Mouse (Mus musculus): Measurements from ENCODE around the gene Fstl4. TPM values are rescaled to one million over a fixed set of nuclear protein-coding genes. Genes with fewer than 3 reads are reported as not detected.

The Fstl4 gene
- polyA plus RNA-seq, 1 experiment from 2014 or later, result 5.7 TPM

DNA sequence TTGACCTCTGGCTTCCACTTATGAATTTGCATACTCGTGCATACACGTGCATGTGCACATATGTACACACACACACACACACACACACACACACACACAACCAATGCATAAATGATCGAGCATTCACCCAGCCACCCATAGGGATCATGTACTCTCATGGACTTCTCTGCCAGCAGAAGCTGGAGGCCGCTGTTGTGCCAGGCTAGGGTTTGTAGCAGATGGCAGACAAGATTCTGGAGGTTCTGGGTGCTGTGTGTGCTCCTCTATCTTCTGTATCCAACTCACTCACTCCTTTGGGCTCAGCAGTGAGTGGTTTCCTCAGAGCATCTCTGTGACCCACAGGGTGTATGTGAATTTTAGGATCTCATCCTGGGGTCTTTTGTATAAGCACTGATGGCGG, 230.3 kb downstream of the Fstl4 start:
- H3K36me3 ChIP-seq (ENCODE audit: control insufficient read depth, insufficient read depth), result no peaks in the 10 kb centered on the region
- TF ChIP-seq CTCF (IDR thresholded peaks at IDR 0.05; ENCODE audit: low read depth), result no peak
- 90% methylated on average over 5 of the region's 5 CpGs for WGBS

DNA sequence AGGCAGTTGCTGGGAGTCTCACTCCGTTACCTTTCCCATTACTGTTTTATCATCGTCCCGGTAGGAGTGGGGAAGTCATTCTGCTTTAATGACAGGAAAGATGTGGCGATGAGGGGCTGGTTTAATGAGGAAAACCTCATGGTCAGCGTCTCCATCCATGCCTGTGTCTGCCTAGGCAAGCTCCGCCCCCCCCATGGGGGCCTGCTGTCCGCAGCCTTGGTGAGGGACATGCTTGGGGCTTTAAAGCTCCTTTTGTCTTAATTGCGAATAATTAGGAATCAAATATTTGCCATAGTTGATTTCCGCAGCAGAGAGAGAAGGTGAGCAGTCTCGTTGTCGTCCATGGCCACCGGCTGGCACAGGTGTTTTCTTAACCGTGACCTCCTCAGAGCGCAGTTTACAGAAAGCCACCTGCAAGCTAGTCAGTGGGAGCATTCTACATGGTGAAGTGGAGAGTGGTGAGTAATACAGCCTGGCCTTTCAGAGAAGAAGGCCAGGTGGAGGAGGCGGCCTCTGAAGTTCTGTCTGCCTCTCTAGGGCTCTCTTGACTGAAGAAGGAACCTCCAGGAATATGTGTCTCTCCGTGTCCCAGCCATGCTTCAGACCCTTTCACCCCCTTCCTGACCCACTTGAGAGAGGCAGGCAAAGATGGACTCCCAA, 232.1 kb downstream of the Fstl4 start:
- 73% methylated on average over 16 of the region's 16 CpGs for WGBS
- no peaks in the 10 kb centered on the region for H3K27me3 ChIP-seq (replicated peaks; ENCODE audit: control insufficient read depth, insufficient read depth, low read length)
- H3K27ac ChIP-seq (ENCODE audit: low read depth, low read length), result no peak overlapping the region
- no peaks in the 10 kb centered on the region for H3K36me3 ChIP-seq (ENCODE audit: control insufficient read depth, insufficient read depth)
- ATAC-seq, result no peak
- TF ChIP-seq CTCF (IDR thresholded peaks at IDR 0.05; ENCODE audit: low read depth), result no peak
- H3K4me3 ChIP-seq (ENCODE audit: low read depth, low read length), result no peak overlapping the region
- no peaks in the 10 kb centered on the region for H3K4me1 ChIP-seq (replicated peaks; ENCODE audit: control insufficient read depth, insufficient read depth, low read length)
- no peak overlapping the region for H3K9ac ChIP-seq (ENCODE audit: low read depth, low read length)
- H3K4me2 ChIP-seq (replicated peaks; ENCODE audit: low read depth), result no peak overlapping the region
- H3K9me3 ChIP-seq (ENCODE audit: control insufficient read depth), result no peaks in the 10 kb centered on the region

More for the DNA sequence above, 230.3 kb downstream of the Fstl4 start:
- Histone ChIP-seq H3K9me3 (ENCODE audit: control insufficient read depth) (no peaks in the 10 kb centered on the region), H3K4me1 (replicated peaks; ENCODE audit: control insufficient read depth, insufficient read depth, low read length) (no peaks in the 10 kb centered on the region), H3K4me3 (ENCODE audit: low read depth, low read length) (no peak overlapping the region), H3K9ac (ENCODE audit: low read depth, low read length) (no peak overlapping the region), H3K4me2 (replicated peaks; ENCODE audit: low read depth) (no peak overlapping the region), H3K27me3 (replicated peaks; ENCODE audit: control insufficient read depth, insufficient read depth, low read length) (no peaks in the 10 kb centered on the region), H3K27ac (ENCODE audit: low read depth, low read length) (no peak overlapping the region)
- ATAC-seq, result no peak

GRCm38 (mm10) chr11:52997421-52997820, 233.0 kb downstream of the Fstl4 start:
- Histone ChIP-seq H3K9ac (ENCODE audit: low read depth, low read length) (no peak overlapping the region), H3K27me3 (replicated peaks; ENCODE audit: control insufficient read depth, insufficient read depth, low read length) (no peaks in the 10 kb centered on the region), H3K27ac (ENCODE audit: low read depth, low read length) (no peak overlapping the region), H3K9me3 (ENCODE audit: control insufficient read depth) (no peaks in the 10 kb centered on the region), H3K4me3 (ENCODE audit: low read depth, low read length) (no peak overlapping the region), H3K4me2 (replicated peaks; ENCODE audit: low read depth) (no peak overlapping the region), H3K4me1 (replicated peaks; ENCODE audit: control insufficient read depth, insufficient read depth, low read length) (no peaks in the 10 kb centered on the region), H3K36me3 (ENCODE audit: control insufficient read depth, insufficient read depth) (no peaks in the 10 kb centered on the region)
- no peak for ATAC-seq
- WGBS, result 26% methylated on average over 4 of the region's 4 CpGs
- no peak for TF ChIP-seq CTCF (IDR thresholded peaks at IDR 0.05; ENCODE audit: low read depth)

DNA sequence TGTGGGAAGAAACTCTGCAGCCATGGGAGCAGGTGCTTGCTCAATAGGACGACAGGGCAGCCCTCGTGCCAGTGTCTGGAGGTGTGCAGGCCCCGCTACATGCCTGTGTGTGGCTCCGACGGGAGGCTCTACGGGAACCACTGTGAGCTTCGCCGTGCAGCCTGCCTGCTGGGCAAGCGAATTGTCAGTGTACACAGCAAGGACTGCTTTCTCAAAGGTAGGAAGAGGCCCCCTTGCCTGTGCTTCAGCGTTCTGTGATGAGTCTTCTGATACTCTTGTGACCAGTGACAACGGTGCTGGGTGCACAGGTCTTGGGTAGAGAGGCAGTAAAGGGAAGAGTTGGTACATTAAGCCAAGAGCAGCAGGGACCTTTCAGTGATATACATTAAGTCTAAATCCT, 235.8 kb downstream of the Fstl4 start:
- H3K9ac ChIP-seq (ENCODE audit: low read depth, low read length), result no peak overlapping the region
- TF ChIP-seq CTCF (IDR thresholded peaks at IDR 0.05; ENCODE audit: low read depth), result no peak
- no peak overlapping the region for H3K4me2 ChIP-seq (replicated peaks; ENCODE audit: low read depth)
- no peak for ATAC-seq
- H3K36me3 ChIP-seq (ENCODE audit: control insufficient read depth, insufficient read depth), result no peaks in the 10 kb centered on the region
- H3K4me1 ChIP-seq (replicated peaks; ENCODE audit: control insufficient read depth, insufficient read depth, low read length), result no peaks in the 10 kb centered on the region
- no peak overlapping the region for H3K4me3 ChIP-seq (ENCODE audit: low read depth, low read length)
- no peak overlapping the region for H3K27ac ChIP-seq (ENCODE audit: low read depth, low read length)
- H3K9me3 ChIP-seq (ENCODE audit: control insufficient read depth), result no peaks in the 10 kb centered on the region
- whole genome bisulfite sequencing, result 87% methylated on average over 11 of the region's 11 CpGs
- H3K27me3 ChIP-seq (replicated peaks; ENCODE audit: control insufficient read depth, insufficient read depth, low read length), result no peaks in the 10 kb centered on the region

- Histone ChIP-seq H3K27ac (ENCODE audit: low read depth, low read length) (no peak overlapping the region), H3K27me3 (replicated peaks; ENCODE audit: control insufficient read depth, insufficient read depth, low read length) (no peaks in the 10 kb centered on the region), H3K9ac (ENCODE audit: low read depth, low read length) (no peak overlapping the region), H3K4me2 (replicated peaks; ENCODE audit: low read depth) (no peak overlapping the region), H3K9me3 (ENCODE audit: control insufficient read depth) (no peaks in the 10 kb centered on the region), H3K4me3 (ENCODE audit: low read depth, low read length) (no peak overlapping the region), H3K36me3 (ENCODE audit: control insufficient read depth, insufficient read depth) (no peaks in the 10 kb centered on the region), H3K4me1 (replicated peaks; ENCODE audit: control insufficient read depth, insufficient read depth, low read length) (no peaks in the 10 kb centered on the region)
- no peak for ATAC-seq
- no peak for TF ChIP-seq CTCF (IDR thresholded peaks at IDR 0.05; ENCODE audit: low read depth)
- 72% methylated on average over 7 of the region's 7 CpGs for WGBS
Observed at GRCm38 (mm10) chr11:53003361-53003760, 238.9 kb downstream of the Fstl4 start.

GRCm38 (mm10) chr11:53003811-53004210, 239.4 kb downstream of the Fstl4 start:
- H3K4me3 ChIP-seq (ENCODE audit: low read depth, low read length), result no peak overlapping the region
- no peak overlapping the region for H3K4me2 ChIP-seq (replicated peaks; ENCODE audit: low read depth)
- no peaks in the 10 kb centered on the region for H3K36me3 ChIP-seq (ENCODE audit: control insufficient read depth, insufficient read depth)
- no peak for TF ChIP-seq CTCF (IDR thresholded peaks at IDR 0.05; ENCODE audit: low read depth)
- no peak overlapping the region for H3K27ac ChIP-seq (ENCODE audit: low read depth, low read length)
- no peak overlapping the region for H3K9ac ChIP-seq (ENCODE audit: low read depth, low read length)
- no peak for ATAC-seq
- H3K27me3 ChIP-seq (replicated peaks; ENCODE audit: control insufficient read depth, insufficient read depth, low read length), result no peaks in the 10 kb centered on the region
- WGBS, result 64% methylated on average over 9 of the region's 9 CpGs
- no peaks in the 10 kb centered on the region for H3K9me3 ChIP-seq (ENCODE audit: control insufficient read depth)
- H3K4me1 ChIP-seq (replicated peaks; ENCODE audit: control insufficient read depth, insufficient read depth, low read length), result no peaks in the 10 kb centered on the region

DNA sequence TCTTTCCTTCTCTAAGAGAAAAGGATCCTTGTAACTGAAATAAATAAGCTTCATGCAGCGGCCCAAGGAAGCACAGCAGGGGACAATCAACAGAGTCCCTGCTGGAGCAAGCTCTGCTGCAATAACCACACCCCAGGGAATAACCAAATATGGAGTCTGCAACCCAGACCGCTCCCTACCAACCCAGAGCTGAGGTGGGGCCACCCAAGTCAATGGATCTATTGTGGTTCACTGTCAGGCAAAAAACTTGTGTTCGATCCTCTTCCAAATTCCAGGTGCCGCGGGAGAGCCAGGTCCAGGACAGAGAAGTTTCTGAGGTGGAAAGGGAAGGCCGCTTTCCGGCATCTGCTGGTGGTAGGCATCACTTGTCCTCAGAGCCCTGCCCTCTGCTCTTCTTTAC, 245.2 kb downstream of the Fstl4 start:
- no peak overlapping the region for H3K9ac ChIP-seq (ENCODE audit: low read depth, low read length)
- ATAC-seq, result no peak
- no peak overlapping the region for H3K27ac ChIP-seq (ENCODE audit: low read depth, low read length)
- no peak overlapping the region for H3K4me3 ChIP-seq (ENCODE audit: low read depth, low read length)
- TF ChIP-seq CTCF (IDR thresholded peaks at IDR 0.05; ENCODE audit: low read depth), result no peak
- H3K4me1 ChIP-seq (replicated peaks; ENCODE audit: control insufficient read depth, insufficient read depth, low read length), result no peaks in the 10 kb centered on the region
- H3K9me3 ChIP-seq (ENCODE audit: control insufficient read depth), result no peaks in the 10 kb centered on the region
- H3K27me3 ChIP-seq (replicated peaks; ENCODE audit: control insufficient read depth, insufficient read depth, low read length), result no peaks in the 10 kb centered on the region
- H3K4me2 ChIP-seq (replicated peaks; ENCODE audit: low read depth), result no peak overlapping the region
- H3K36me3 ChIP-seq (ENCODE audit: control insufficient read depth, insufficient read depth), result no peaks in the 10 kb centered on the region
- WGBS, result 59% methylated on average over 7 of the region's 7 CpGs
